Mouse (Mus musculus): ENCODE measurements around the gene Arfgap2. TPM values are rescaled to one million over a fixed set of nuclear protein-coding genes. Genes with fewer than 3 reads are reported as not detected.

Gene Arfgap2
- total and polyA plus RNA-seq, 3 experiments, result 35.0 to 58.2 (median 54.7) TPM

DNA sequence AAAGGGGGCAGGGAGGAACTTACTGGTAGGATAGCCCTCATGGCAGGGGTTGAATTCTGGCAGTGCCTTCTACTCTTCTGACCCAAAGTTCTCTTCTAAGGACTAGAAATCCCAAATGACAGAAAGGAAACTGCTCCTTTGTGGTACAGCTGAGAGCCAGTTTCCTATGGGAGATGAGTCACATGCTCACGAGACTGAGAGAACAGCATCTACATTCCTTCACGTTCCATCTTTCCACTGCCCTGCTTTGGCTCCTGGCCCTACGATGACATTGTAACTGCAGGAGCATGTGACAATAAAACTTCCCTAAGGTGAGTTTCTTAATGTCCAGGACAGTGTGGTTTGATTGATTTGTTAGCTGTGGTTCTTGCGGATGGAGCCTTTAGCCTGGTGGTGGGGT, 16.4 kb upstream of the Arfgap2 start:
- no peak for DNase-seq
- intact Hi-C loops (cut with DNase I), result no loop called here
- no peak overlapping the region for H3K9ac ChIP-seq (ENCODE audit: low read depth, low read length)
- H3K4me3 ChIP-seq, result no peak overlapping the region
- peaks cover 2% of the 10 kb centered on the region for H3K4me1 ChIP-seq (ENCODE audit: control insufficient read depth, insufficient read depth, low read length)
- H3K36me3 ChIP-seq (ENCODE audit: control insufficient read depth, insufficient read depth, low read length), result no peaks in the 10 kb centered on the region
- TF ChIP-seq POLR2A (IDR thresholded peaks at IDR 0.05; ENCODE audit: insufficient read depth, low read depth, low read length) (no peak), EP300 (IDR thresholded peaks at IDR 0.05; ENCODE audit: insufficient read depth, low read depth, low read length) (no peak), CTCF (IDR thresholded peaks at IDR 0.05) (no peak)
- WGBS, result 50% methylated on average over 4 of the region's 4 CpGs
- H3K27me3 ChIP-seq (ENCODE audit: control insufficient read depth, insufficient read depth, low read length), result no peaks in the 10 kb centered on the region
- no peaks in the 10 kb centered on the region for H3K79me2 ChIP-seq (replicated peaks; ENCODE audit: control insufficient read depth, insufficient read depth, low read length)
- H3K27ac ChIP-seq, result no peak overlapping the region

DNA sequence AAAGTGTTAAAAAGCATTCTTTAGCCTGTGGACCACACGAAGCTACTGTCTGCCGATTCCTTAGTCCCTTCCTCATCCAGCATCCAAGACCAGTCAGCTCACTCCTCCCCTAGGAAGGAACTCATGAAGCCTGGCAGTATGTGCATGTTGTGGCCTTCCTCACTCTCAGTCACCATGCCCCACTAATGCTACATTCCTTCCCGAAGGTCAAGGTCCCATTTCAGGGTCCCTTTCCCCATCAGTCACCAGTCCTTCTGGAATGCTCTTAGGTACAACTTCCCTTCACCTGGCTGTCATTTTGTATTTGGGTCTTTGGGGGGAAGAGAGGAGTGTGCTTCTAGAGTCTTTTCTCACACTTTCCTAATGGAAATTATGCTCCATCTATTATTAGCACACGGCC, 12.8 kb upstream of the Arfgap2 start:
- peaks cover 2% of the 10 kb centered on the region for H3K4me1 ChIP-seq (ENCODE audit: control insufficient read depth, insufficient read depth, low read length)
- peak overlapping the region; percentile 15 for H3K27ac ChIP-seq
- H3K9ac ChIP-seq (ENCODE audit: low read depth, low read length), result no peak overlapping the region
- H3K79me2 ChIP-seq (replicated peaks; ENCODE audit: control insufficient read depth, insufficient read depth, low read length), result no peaks in the 10 kb centered on the region; the same call in 1 of the 2 replicates
- no peak overlapping the region for H3K4me3 ChIP-seq
- intact Hi-C loops (cut with DNase I), result no loop called here
- H3K27me3 ChIP-seq (ENCODE audit: control insufficient read depth, insufficient read depth, low read length), result peaks cover 2% of the 10 kb centered on the region; the same call in 1 of the 2 replicates
- H3K36me3 ChIP-seq (ENCODE audit: control insufficient read depth, insufficient read depth, low read length), result no peaks in the 10 kb centered on the region
- TF ChIP-seq CTCF (IDR thresholded peaks at IDR 0.05), result no peak
- TF ChIP-seq POLR2A (IDR thresholded peaks at IDR 0.05; ENCODE audit: insufficient read depth, low read depth, low read length), result no peak
- no peak for TF ChIP-seq EP300 (IDR thresholded peaks at IDR 0.05; ENCODE audit: insufficient read depth, low read depth, low read length)
- no peak for DNase-seq
- 50% methylated on average over 4 of the region's 4 CpGs for WGBS

DNA sequence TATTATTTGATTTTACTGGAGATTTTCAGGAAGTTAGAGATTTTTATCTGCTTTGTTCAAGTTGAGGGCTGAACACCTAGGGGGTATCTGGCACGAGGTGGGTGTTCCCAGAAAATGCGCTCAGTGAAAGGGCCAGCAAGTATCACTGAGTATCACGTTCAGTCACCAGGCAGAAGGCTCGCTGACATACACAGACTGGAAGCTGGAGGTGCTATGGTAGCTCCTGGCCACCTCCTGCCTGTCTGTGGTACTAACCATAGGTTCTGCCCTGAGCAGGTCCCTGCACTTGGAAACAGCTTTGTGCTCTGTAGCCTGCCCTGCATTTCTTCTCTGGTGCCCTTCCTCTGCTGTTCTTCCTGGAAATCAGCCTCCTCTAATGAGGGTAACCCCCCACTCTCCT, 12.3 kb upstream of the Arfgap2 start:
- H3K4me1 ChIP-seq (ENCODE audit: control insufficient read depth, insufficient read depth, low read length), result peaks cover 2% of the 10 kb centered on the region
- DNase-seq, result no peak
- H3K27ac ChIP-seq, result peak overlapping the region; percentile 15
- H3K9ac ChIP-seq (ENCODE audit: low read depth, low read length), result no peak overlapping the region
- H3K79me2 ChIP-seq (replicated peaks; ENCODE audit: control insufficient read depth, insufficient read depth, low read length), result no peaks in the 10 kb centered on the region; the same call in 1 of the 2 replicates
- TF ChIP-seq POLR2A (IDR thresholded peaks at IDR 0.05; ENCODE audit: insufficient read depth, low read depth, low read length), result no peak
- TF ChIP-seq EP300 (IDR thresholded peaks at IDR 0.05; ENCODE audit: insufficient read depth, low read depth, low read length), result no peak
- no peak for TF ChIP-seq CTCF (IDR thresholded peaks at IDR 0.05)
- H3K27me3 ChIP-seq (ENCODE audit: control insufficient read depth, insufficient read depth, low read length), result peaks cover 2% of the 10 kb centered on the region; the same call in 1 of the 2 replicates
- H3K36me3 ChIP-seq (ENCODE audit: control insufficient read depth, insufficient read depth, low read length), result no peaks in the 10 kb centered on the region
- intact Hi-C loops (cut with DNase I), result no loop called here
- 48% methylated on average over 4 of the region's 4 CpGs for WGBS
- H3K4me3 ChIP-seq, result no peak overlapping the region

DNA sequence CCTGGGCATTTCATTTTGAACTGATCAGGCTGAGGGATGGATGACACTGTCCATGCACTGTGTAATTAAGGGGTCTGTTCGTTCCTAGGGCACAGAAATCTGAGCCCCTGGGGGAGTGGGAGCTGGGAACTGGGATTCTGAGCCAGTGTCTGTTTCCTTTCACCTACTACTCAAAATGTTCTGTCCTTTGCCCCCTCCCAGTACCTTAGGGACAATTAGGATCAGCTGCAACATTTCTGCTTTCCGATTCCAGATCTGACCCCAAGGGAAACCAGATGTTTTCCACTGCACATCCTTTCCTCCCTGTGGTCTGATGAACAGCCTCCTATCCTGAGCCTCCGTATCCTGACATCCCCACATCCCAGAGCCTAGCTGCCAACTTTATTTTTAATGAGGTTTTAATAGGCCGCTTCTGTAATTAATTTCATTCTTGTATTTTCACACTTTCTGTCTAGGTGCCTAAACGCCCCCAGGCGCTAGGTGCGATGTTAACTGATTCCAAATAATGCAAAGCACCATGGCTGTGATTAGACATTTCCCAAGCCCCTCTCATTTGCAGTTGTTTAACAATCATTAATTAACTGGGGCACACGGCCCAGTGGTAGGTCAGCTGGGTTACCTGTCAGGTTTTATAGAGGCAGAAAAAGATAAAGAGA, 9.9 kb upstream of the Arfgap2 start:
- TF ChIP-seq CTCF (IDR thresholded peaks at IDR 0.05) (no peak), POLR2A (IDR thresholded peaks at IDR 0.05; ENCODE audit: insufficient read depth, low read depth, low read length) (no peak), EP300 (IDR thresholded peaks at IDR 0.05; ENCODE audit: insufficient read depth, low read depth, low read length) (no peak)
- no peak for DNase-seq
- H3K4me1 ChIP-seq (ENCODE audit: control insufficient read depth, insufficient read depth, low read length), result peaks cover 2% of the 10 kb centered on the region
- intact Hi-C loops (cut with DNase I), result loop anchor here (5.0 kb wide), 1 partner anchor 138 kb away; the partner anchor contains the start of gene Mybpc3
- H3K79me2 ChIP-seq (replicated peaks; ENCODE audit: control insufficient read depth, insufficient read depth, low read length), result no peaks in the 10 kb centered on the region; the same call in 1 of the 2 replicates
- H3K27ac ChIP-seq, result peak overlapping the region; percentile 91
- no peak overlapping the region for H3K9ac ChIP-seq (ENCODE audit: low read depth, low read length)
- peaks cover 2% of the 10 kb centered on the region; the same call in 1 of the 2 replicates for H3K27me3 ChIP-seq (ENCODE audit: control insufficient read depth, insufficient read depth, low read length)
- H3K4me3 ChIP-seq, result peak overlapping the region; percentile 75
- WGBS, result 55% methylated on average over 8 of the region's 8 CpGs
- no peaks in the 10 kb centered on the region for H3K36me3 ChIP-seq (ENCODE audit: control insufficient read depth, insufficient read depth, low read length)

DNA sequence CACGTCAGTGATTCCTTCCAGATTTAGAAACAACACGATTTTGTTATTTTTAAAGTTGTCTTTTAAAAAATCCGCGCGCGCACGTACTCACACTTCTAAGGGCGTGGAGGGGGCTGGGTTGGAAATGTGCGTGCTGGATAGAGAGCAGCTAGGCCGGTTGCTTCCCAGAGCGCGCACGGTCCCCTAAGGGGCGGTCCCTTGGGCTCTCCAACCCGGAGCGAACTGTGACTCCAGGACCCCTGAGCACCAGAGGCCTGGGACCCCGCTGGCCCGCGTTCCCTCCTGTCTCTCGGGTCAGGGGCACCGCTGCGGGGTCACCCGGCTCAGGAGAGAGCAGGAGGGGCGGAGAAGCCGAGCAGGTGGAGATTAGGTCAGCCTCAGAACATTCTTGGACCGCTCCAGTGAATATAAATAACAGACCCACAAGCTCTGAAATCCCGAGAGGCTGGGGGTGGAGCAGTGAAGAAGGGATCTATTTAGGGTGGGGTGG, 9.1 kb upstream of the Arfgap2 start, which contains the start of gene Pacsin3:
Gene Pacsin3, plus strand, starts transcription at position 294 of the 490 bp plus-strand sequence.
- Histone ChIP-seq H3K79me2 (replicated peaks; ENCODE audit: control insufficient read depth, insufficient read depth, low read length) (no peaks in the 10 kb centered on the region; the same call in 1 of the 2 replicates), H3K9ac (ENCODE audit: low read depth, low read length) (peak within 1 kb of the TSS; percentile 93), H3K4me3 (peak within 1 kb of the TSS; percentile 75), H3K27ac (peak within 1 kb of the TSS; percentile 91), H3K27me3 (ENCODE audit: control insufficient read depth, insufficient read depth, low read length) (peaks cover 2% of the 10 kb centered on the region; the same call in 1 of the 2 replicates), H3K36me3 (ENCODE audit: control insufficient read depth, insufficient read depth, low read length) (no peaks in the 10 kb centered on the region), H3K4me1 (ENCODE audit: control insufficient read depth, insufficient read depth, low read length) (peaks cover 2% of the 10 kb centered on the region)
- TF ChIP-seq EP300 (IDR thresholded peaks at IDR 0.05; ENCODE audit: insufficient read depth, low read depth, low read length) (no peak), POLR2A (IDR thresholded peaks at IDR 0.05; ENCODE audit: insufficient read depth, low read depth, low read length) (0 out of 2 replicates have a peak, but pooled peaks have one; percentile 23)
- intact Hi-C loops (cut with DNase I), result loop anchor here (2.0 to 5.0 kb wide), 2 partner anchors 19 to 138 kb away; partner anchors contain the start of genes Ddb2 and Mybpc3
- 2% methylated on average over 27 of the region's 27 CpGs for WGBS
- DNase-seq, result peak; percentile 73 to 74
